Mouse (Mus musculus): ENCODE data around the gene Nid1. TPM values are rescaled to one million over a fixed set of nuclear protein-coding genes. Genes with fewer than 3 reads are reported as not detected.

The Nid1 gene
- total and polyA plus RNA-seq, 2 experiments: 9.0 to 10.4 TPM

DNA sequence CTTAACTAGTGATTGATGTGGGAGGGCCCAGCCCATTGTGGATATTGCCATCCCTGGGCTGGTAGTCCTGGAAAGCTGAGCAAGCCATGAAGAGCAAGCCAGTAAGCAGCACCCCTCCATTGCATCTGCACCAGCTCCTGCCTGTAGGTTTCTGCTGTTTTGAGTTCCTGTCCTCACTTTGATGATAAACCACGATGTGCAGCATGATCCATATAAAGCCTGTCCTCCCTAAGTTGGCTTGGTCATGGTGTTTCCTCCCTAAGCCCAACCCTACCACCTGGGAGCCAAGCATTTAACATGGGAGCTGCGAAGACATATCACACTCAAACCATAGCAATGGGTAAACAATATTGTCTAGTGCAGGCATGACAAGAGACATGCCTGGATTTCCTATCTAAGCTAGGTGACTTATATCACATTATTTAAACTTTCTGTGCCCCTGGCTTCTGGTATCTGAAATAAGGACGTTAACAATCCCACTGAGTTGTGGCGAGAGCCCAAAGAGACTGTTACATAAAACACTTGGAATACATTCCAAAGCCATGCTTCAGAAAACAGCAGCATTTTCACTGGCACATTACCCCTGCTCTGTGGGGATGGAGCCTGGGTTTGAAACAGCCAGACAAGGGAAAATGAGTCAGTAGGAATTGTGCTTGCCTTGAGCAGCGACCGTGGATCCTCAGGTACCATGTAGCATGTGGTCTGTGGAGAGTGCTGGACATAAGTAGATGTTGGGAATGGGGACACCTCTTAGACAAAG, 111.3 kb downstream of the Nid1 start:
- Histone ChIP-seq H3K4me3 (ENCODE audit: insufficient read depth, low read depth, low read length) (no peak overlapping the region), H3K27me3 (ENCODE audit: control insufficient read depth, insufficient read depth, low read length) (no peaks in the 10 kb centered on the region), H3K27ac (replicated peaks; ENCODE audit: insufficient read depth, low read depth, low read length) (no peak overlapping the region), H3K36me3 (ENCODE audit: control insufficient read depth, insufficient read depth, low read length) (no peaks in the 10 kb centered on the region), H3K79me2 (ENCODE audit: control insufficient read depth, insufficient read depth, low read length) (no peaks in the 10 kb centered on the region), H3K4me1 (ENCODE audit: control insufficient read depth, insufficient read depth, low read length) (no peaks in the 10 kb centered on the region; the same call in 1 of the 2 replicates), H3K9ac (ENCODE audit: low read depth, low read length) (no peak overlapping the region)
- TF ChIP-seq POLR2A (IDR thresholded peaks at IDR 0.05; ENCODE audit: extremely low read depth, insufficient read depth, low read length) (no peak), CTCF (IDR thresholded peaks at IDR 0.05; ENCODE audit: low read depth, low read length) (no peak)
- 90% methylated on average over 6 of the region's 6 CpGs for WGBS
- no peak for DNase-seq (ENCODE audit: extremely low read depth, low read depth, low spot score)

DNA sequence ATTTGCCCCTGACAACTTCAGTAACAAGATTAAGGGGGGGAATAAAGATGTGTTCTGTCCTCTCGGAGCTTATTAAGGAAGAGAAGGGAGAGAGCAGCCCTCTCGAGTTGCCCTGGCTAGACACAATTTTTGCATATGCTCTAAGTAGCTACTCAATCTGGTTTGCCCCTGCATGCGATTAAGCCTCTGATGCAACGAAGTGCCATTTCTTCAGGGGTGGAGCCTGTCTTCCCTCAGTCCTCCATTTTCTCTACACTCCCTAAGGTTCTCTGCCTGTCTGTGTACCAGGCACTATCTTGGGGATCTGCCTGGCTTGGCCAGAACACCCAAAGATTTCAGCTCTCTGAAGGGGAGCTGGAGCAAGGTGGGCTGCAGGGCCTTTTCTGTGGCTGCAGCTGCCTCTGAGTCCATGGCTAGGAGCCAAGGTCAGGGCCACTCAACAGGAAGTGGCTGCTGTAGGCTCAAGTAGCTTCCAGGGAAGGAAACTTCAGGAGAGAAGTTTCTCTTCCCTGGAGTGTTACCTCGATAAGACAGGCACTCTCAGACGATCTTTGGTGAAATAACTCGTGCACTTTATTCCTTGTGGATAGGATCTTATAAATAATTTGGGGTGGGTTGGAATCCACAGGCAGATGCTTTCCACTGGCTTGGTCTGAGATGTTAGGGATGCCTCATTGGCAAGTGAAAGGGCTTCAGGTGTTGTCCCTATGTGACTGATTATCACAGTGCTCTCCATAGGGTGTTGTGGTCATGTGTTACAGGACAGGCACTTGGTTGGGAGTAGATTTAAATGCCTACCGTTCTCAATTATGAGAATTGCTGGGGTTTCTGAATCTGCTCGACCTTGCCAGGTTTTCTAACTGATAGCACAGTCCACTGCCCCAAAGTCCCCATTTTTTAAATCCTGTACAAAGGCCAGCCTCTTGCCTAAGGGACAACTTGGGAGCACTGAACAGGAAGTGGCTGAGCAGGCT, 112.6 kb downstream of the Nid1 start:
- Histone ChIP-seq H3K36me3 (ENCODE audit: control insufficient read depth, insufficient read depth, low read length) (no peaks in the 10 kb centered on the region), H3K79me2 (ENCODE audit: control insufficient read depth, insufficient read depth, low read length) (no peaks in the 10 kb centered on the region), H3K4me3 (ENCODE audit: insufficient read depth, low read depth, low read length) (no peak overlapping the region), H3K9ac (ENCODE audit: low read depth, low read length) (no peak overlapping the region), H3K27ac (replicated peaks; ENCODE audit: insufficient read depth, low read depth, low read length) (no peak overlapping the region), H3K27me3 (ENCODE audit: control insufficient read depth, insufficient read depth, low read length) (no peaks in the 10 kb centered on the region), H3K4me1 (ENCODE audit: control insufficient read depth, insufficient read depth, low read length) (no peaks in the 10 kb centered on the region; the same call in 1 of the 2 replicates)
- TF ChIP-seq CTCF (IDR thresholded peaks at IDR 0.05; ENCODE audit: low read depth, low read length) (no peak), POLR2A (IDR thresholded peaks at IDR 0.05; ENCODE audit: extremely low read depth, insufficient read depth, low read length) (no peak)
- 79% methylated on average over 9 of the region's 9 CpGs for WGBS
- DNase-seq (ENCODE audit: extremely low read depth, low read depth, low spot score): no peak

DNA sequence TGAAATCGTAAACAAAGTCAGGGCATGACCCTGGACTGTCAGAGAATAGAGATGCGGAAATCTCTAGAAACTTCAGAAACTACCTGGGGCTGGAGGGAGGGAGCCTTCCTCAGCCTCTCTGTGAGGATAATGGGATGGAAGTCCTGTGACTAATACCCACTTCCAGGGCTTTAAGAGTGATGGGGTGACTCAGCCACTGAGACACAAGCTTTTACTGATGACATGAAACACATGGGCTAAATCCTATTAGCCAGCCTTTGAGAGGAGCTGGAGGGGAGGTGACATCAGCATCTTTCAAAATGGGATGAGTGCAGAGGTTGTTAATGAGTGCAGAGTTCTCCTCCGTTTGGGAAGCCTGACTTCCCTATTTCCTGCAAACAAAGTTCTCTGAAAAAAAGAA, 114.7 kb downstream of the Nid1 start:
- Histone ChIP-seq H3K4me3 (ENCODE audit: insufficient read depth, low read depth, low read length) (no peak overlapping the region), H3K4me1 (ENCODE audit: control insufficient read depth, insufficient read depth, low read length) (no peaks in the 10 kb centered on the region; the same call in 1 of the 2 replicates), H3K27me3 (ENCODE audit: control insufficient read depth, insufficient read depth, low read length) (no peaks in the 10 kb centered on the region), H3K9ac (ENCODE audit: low read depth, low read length) (no peak overlapping the region), H3K27ac (replicated peaks; ENCODE audit: insufficient read depth, low read depth, low read length) (no peak overlapping the region), H3K79me2 (ENCODE audit: control insufficient read depth, insufficient read depth, low read length) (no peaks in the 10 kb centered on the region), H3K36me3 (ENCODE audit: control insufficient read depth, insufficient read depth, low read length) (no peaks in the 10 kb centered on the region)
- no peak for DNase-seq (ENCODE audit: extremely low read depth, low read depth, low spot score)
- TF ChIP-seq CTCF (IDR thresholded peaks at IDR 0.05; ENCODE audit: low read depth, low read length) (no peak), POLR2A (IDR thresholded peaks at IDR 0.05; ENCODE audit: extremely low read depth, insufficient read depth, low read length) (no peak)
- WGBS: 78% methylated on average over 3 of the region's 3 CpGs

DNA sequence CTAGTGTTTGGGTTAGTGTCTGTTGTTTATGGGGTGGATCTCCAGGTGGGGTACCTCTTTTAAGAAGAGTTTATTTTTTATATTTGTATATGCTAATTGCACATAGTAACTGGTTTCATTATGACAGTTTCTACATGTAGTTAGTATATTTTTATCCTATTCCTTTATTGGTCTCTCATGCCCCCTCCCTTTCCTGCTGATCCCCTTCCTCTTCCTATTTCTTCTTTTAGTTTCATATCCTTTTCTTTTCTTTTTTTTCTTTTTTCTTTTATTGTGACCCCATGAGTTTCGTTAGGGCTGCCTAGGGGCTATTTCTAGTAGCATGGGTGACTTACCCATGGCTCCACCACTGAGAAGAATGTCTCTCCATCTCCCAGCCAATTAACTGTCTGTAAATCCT, 116.3 kb downstream of the Nid1 start:
- TF ChIP-seq CTCF (IDR thresholded peaks at IDR 0.05; ENCODE audit: low read depth, low read length): no peak
- TF ChIP-seq POLR2A (IDR thresholded peaks at IDR 0.05; ENCODE audit: extremely low read depth, insufficient read depth, low read length): no peak
- no peak overlapping the region for H3K27ac ChIP-seq (replicated peaks; ENCODE audit: insufficient read depth, low read depth, low read length)
- no peak overlapping the region for H3K4me3 ChIP-seq (ENCODE audit: insufficient read depth, low read depth, low read length)
- no peaks in the 10 kb centered on the region for H3K79me2 ChIP-seq (ENCODE audit: control insufficient read depth, insufficient read depth, low read length)
- H3K27me3 ChIP-seq (ENCODE audit: control insufficient read depth, insufficient read depth, low read length): no peaks in the 10 kb centered on the region
- 86% methylated on average over 1 of the region's 1 CpGs for WGBS
- DNase-seq (ENCODE audit: extremely low read depth, low read depth, low spot score): no peak
- H3K4me1 ChIP-seq (ENCODE audit: control insufficient read depth, insufficient read depth, low read length): peaks cover under 1% of the 10 kb centered on the region; the same call in 1 of the 2 replicates
- no peak overlapping the region for H3K9ac ChIP-seq (ENCODE audit: low read depth, low read length)
- H3K36me3 ChIP-seq (ENCODE audit: control insufficient read depth, insufficient read depth, low read length): no peaks in the 10 kb centered on the region

GRCm38 (mm10) chr13:13555196-13555595, 117.8 kb downstream of the Nid1 start:
- no peak for TF ChIP-seq CTCF (IDR thresholded peaks at IDR 0.05; ENCODE audit: low read depth, low read length)
- TF ChIP-seq POLR2A (IDR thresholded peaks at IDR 0.05; ENCODE audit: extremely low read depth, insufficient read depth, low read length): no peak
- peaks cover 2% of the 10 kb centered on the region; the same call in 1 of the 2 replicates for H3K4me1 ChIP-seq (ENCODE audit: control insufficient read depth, insufficient read depth, low read length)

More at GRCm38 (mm10) chr13:13555196-13555595, 117.8 kb downstream of the Nid1 start:
- Histone ChIP-seq H3K36me3 (ENCODE audit: control insufficient read depth, insufficient read depth, low read length) (no peaks in the 10 kb centered on the region), H3K4me3 (ENCODE audit: insufficient read depth, low read depth, low read length) (no peak overlapping the region), H3K27me3 (ENCODE audit: control insufficient read depth, insufficient read depth, low read length) (no peaks in the 10 kb centered on the region), H3K9ac (ENCODE audit: low read depth, low read length) (no peak overlapping the region), H3K27ac (replicated peaks; ENCODE audit: insufficient read depth, low read depth, low read length) (no peak overlapping the region), H3K79me2 (ENCODE audit: control insufficient read depth, insufficient read depth, low read length) (no peaks in the 10 kb centered on the region)
- 95% methylated on average over 3 of the region's 3 CpGs for WGBS
- DNase-seq (ENCODE audit: extremely low read depth, low read depth, low spot score): no peak
